Mouse (Mus musculus): ENCODE data around the gene Mylk2. TPM values are rescaled to one million over a fixed set of nuclear protein-coding genes. Genes with fewer than 3 reads are reported as not detected.

Mylk2 gene
- polyA plus RNA-seq, 1 experiment from 2014 or later = not detected

DNA sequence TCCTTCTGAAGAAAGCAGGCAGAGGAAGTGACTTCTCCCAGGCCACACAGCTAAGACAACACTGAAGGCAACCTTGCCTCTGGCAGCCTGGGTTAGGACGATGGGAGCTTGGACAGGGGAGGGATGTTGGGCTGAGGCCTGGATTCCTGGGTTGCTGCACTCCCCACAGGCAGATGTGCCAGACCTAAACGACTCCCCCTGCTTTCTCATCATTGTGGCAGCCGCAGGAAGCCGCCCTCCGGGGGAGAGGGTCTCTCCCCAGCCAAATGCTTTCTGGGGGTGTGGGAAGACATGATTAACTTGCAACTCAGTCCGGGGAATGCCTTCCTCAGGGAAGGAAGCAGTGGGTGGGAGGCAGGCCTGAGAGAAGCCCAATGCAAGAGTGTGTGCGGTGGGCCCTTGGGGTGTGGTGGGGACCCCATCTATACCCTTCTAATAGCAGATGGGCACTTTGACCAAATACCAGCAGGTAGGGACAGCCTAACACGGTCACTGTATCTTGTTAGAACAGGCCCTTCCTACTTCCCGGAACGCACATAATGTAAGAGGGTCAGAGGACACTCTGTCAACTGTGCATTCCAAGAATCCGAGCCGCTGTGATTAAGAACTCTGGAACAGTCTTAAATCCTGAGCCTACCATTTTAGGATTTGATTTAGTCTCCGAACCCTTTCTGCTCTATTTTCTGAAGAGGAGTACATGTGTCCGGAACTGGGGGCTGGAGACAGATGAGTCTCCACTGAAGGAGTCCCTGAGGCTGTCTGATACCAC, 17.3 kb downstream of the Mylk2 start:
- Histone ChIP-seq H3K4me2 (no peak overlapping the region), H3K27ac (no peak overlapping the region), H3K4me3 (replicated peaks) (no peak overlapping the region), H3K36me3 (no peaks in the 10 kb centered on the region), H3K9me3 (no peaks in the 10 kb centered on the region), H3K27me3 (no peaks in the 10 kb centered on the region; the same call in 1 of the 2 replicates), H3K9ac (replicated peaks) (no peak overlapping the region), H3K4me1 (replicated peaks) (peaks cover 73% of the 10 kb centered on the region)
- ATAC-seq (ENCODE audit: insufficient number of reproducible peaks, insufficient read depth, low FRiP score, low TSS enrichment, low read depth) = no peak
- 51% methylated on average over 14 of the region's 14 CpGs for WGBS

GRCm38 (mm10) chr2:152928988-152929370, 17.8 kb downstream of the Mylk2 start:
- 80% methylated on average over 3 of the region's 3 CpGs for WGBS
- no peak overlapping the region for H3K4me2 ChIP-seq
- H3K9me3 ChIP-seq = no peaks in the 10 kb centered on the region
- no peak overlapping the region for H3K27ac ChIP-seq
- H3K27me3 ChIP-seq = no peaks in the 10 kb centered on the region; the same call in 1 of the 2 replicates
- H3K4me3 ChIP-seq (replicated peaks) = no peak overlapping the region
- H3K4me1 ChIP-seq (replicated peaks) = peaks cover 72% of the 10 kb centered on the region
- ATAC-seq (ENCODE audit: insufficient number of reproducible peaks, insufficient read depth, low FRiP score, low TSS enrichment, low read depth) = no peak
- H3K36me3 ChIP-seq = no peaks in the 10 kb centered on the region
- no peak overlapping the region for H3K9ac ChIP-seq (replicated peaks)

DNA sequence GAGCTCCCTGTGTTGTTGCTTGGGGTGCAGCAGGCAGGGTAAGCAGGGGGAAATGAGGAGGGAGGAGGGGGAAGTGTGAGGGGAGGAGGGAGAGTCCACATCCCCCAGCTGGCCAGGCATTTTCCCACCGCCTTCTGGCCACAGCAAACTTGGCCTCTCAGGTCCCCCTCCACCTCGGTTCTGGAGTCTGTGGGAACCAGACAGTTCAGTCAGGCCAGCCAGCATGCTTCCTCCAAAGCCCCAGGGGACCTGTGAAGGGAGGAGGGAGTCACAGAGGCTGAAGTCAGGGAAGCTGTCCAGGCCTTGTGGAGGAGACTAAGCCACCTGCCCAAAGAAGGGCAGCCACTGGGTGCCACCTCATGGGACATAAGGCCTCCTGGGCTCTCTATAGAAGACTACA, 19.1 kb downstream of the Mylk2 start:
- Histone ChIP-seq H3K27ac (no peak overlapping the region), H3K9ac (replicated peaks) (no peak overlapping the region), H3K4me2 (no peak overlapping the region), H3K36me3 (no peaks in the 10 kb centered on the region), H3K4me1 (replicated peaks) (peaks cover 60% of the 10 kb centered on the region), H3K9me3 (no peaks in the 10 kb centered on the region), H3K27me3 (no peaks in the 10 kb centered on the region; the same call in 1 of the 2 replicates), H3K4me3 (replicated peaks) (no peak overlapping the region)
- ATAC-seq (ENCODE audit: insufficient number of reproducible peaks, insufficient read depth, low FRiP score, low TSS enrichment, low read depth) = no peak
- WGBS = 18% methylated on average over 2 of the region's 2 CpGs

DNA sequence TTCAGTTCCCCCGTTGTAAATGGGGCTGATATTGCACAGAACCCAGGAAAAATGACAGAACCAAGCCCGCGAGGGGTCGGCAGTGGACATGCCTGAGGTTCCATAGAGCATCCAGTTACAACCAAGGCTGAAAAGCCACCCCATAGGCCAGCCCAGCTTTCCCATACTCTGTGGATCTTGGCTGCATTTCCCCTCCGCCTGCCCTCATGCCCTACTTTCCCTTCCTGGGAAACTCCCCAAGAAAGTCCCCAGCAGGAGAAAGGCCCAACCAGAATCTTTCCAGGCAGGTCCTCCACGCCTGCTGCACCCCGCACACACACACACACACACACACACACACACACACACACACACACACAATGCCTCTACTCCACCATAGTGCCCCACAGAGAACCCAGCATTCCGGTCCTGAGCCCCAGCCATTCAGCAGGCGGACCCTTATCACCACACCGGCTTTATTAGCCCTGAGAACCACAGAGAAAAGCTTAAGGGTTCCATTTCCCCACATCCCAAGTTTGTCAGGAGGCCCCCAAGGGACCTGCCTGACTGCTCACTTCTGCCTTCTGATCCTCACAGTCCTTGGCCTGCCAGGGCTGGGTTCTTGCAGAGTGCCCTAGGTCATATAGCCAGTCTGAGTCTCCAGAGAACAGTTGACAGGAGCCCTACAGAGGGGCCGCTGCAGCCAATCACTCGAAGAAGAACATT, 20.5 kb downstream of the Mylk2 start:
- Histone ChIP-seq H3K27me3 (peaks cover 4% of the 10 kb centered on the region; the same call in 1 of the 2 replicates), H3K27ac (0 out of 2 replicates have a peak overlapping the region, but pooled peaks have one; percentile 2), H3K4me1 (replicated peaks) (peaks cover 47% of the 10 kb centered on the region), H3K36me3 (no peaks in the 10 kb centered on the region), H3K9ac (replicated peaks) (no peak overlapping the region), H3K4me2 (no peak overlapping the region), H3K9me3 (no peaks in the 10 kb centered on the region), H3K4me3 (replicated peaks) (no peak overlapping the region)
- ATAC-seq (ENCODE audit: insufficient number of reproducible peaks, insufficient read depth, low FRiP score, low TSS enrichment, low read depth) = no peak
- WGBS = 70% methylated on average over 12 of the region's 12 CpGs

DNA sequence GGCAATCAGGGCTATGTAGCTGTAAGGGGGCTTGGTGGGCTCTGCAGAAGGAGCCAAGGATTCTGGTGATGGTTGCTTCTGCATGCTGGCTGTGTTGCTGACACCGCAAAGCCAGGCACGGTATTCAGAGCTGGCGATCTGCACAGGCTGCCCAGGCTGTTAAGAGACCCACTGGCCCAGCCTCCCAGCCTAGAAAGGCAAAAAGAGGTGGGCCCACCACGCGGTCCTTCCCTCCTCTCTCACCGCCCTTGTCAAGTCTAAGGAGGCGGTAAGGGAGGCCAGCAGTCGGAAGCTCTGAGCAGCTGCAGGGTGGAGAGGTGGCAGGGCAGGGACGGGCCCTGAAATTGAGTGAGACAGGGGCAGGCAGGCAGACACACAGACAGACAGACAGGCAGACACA, 21.9 kb downstream of the Mylk2 start, which contains the start of gene Foxs1:
Gene Foxs1 (minus strand): TSS at position 161 of the 400 bp plus-strand sequence.
- no peak for ATAC-seq (ENCODE audit: insufficient number of reproducible peaks, insufficient read depth, low FRiP score, low TSS enrichment, low read depth)
- Histone ChIP-seq H3K9ac (replicated peaks) (no peak within 1 kb of the TSS), H3K27me3 (peaks cover 6% of the 10 kb centered on the region), H3K4me2 (no peak within 1 kb of the TSS), H3K4me1 (replicated peaks) (peaks cover 33% of the 10 kb centered on the region), H3K4me3 (replicated peaks) (no peak within 1 kb of the TSS), H3K27ac (0 out of 2 replicates have a peak within 1 kb of the TSS, but pooled peaks have one; percentile 25), H3K9me3 (no peaks in the 10 kb centered on the region), H3K36me3 (no peaks in the 10 kb centered on the region)
- WGBS = 25% methylated on average over 9 of the region's 9 CpGs

DNA sequence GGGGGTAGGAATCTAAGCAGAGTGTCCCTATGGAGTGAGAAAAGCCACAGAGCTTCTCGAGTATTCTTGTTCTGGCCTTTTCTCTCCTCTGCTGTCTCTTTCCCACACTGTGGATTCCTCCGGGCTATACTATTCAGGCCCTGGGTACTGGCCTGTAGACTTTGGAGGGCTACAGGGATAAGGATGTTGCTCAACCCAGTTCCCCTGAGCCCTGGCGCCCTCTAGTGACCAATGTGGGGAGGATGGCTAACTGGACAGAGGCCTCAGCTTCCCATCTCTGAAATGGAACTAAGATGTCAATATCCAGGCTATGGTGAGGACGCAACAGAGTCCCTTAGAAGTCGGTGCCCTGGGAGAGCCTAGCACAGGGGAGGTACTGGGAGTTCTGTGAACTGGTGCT, 22.5 kb downstream of the Mylk2 start:
- WGBS = 37% methylated on average over 5 of the region's 5 CpGs
- Histone ChIP-seq H3K4me1 (replicated peaks) (peaks cover 29% of the 10 kb centered on the region), H3K27me3 (peaks cover 11% of the 10 kb centered on the region), H3K27ac (no peak overlapping the region), H3K9ac (replicated peaks) (no peak overlapping the region), H3K9me3 (no peaks in the 10 kb centered on the region), H3K4me2 (no peak overlapping the region), H3K36me3 (no peaks in the 10 kb centered on the region), H3K4me3 (replicated peaks) (no peak overlapping the region)
- ATAC-seq (ENCODE audit: insufficient number of reproducible peaks, insufficient read depth, low FRiP score, low TSS enrichment, low read depth) = 0 out of 2 replicates have a peak, but pooled peaks have one; percentile 24

DNA sequence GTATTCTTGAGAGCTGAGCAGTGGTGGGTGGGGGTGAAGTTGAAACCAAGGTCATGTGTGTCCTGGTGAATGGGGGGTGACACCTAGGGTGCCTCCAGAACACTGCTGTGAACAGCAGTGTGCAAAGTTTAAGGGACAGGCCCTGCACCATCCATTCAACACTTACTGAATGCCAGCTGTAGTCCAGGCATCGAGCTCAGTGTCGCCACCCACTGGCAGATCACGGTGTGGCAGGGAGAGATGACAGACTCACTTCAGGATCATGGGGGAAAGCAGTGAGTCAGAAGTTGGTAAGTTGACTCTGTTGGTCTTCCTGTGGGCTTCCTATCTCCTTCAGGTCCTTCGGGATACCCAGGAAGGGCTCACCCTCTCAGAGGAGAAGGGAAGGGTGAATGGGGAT, 28.7 kb downstream of the Mylk2 start:
- no peak overlapping the region for H3K9ac ChIP-seq (replicated peaks)
- no peaks in the 10 kb centered on the region for H3K9me3 ChIP-seq
- H3K4me3 ChIP-seq (replicated peaks) = no peak overlapping the region
- H3K4me1 ChIP-seq (replicated peaks) = peaks cover 18% of the 10 kb centered on the region; the same call in 1 of the 2 replicates
- WGBS = 11% methylated on average over 4 of the region's 4 CpGs
- ATAC-seq (ENCODE audit: insufficient number of reproducible peaks, insufficient read depth, low FRiP score, low TSS enrichment, low read depth) = no peak
- H3K36me3 ChIP-seq = no peaks in the 10 kb centered on the region
- peaks cover 70% of the 10 kb centered on the region for H3K27me3 ChIP-seq
- H3K27ac ChIP-seq = no peak overlapping the region
- no peak overlapping the region for H3K4me2 ChIP-seq

DNA sequence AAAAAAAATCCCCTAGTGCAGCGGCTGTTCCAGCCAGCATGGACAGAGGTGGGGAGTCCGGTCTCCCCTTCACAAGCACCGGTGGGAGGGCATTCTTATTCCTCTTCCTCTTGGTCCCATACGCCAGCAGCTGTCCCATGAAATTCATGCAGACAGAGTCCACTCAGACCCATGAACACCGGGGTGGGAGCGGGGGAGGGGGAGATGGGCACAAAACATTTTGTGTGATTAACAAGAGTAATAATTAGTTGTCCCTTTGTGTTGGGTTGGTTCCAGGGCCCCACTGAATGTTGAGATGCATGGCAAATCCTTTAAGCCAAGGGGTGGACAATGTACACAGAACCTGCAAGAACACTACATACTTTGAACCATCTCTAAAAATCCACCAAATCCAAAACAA, 30.0 kb downstream of the Mylk2 start:
- ATAC-seq (ENCODE audit: insufficient number of reproducible peaks, insufficient read depth, low FRiP score, low TSS enrichment, low read depth) = no peak
- H3K36me3 ChIP-seq = no peaks in the 10 kb centered on the region
- 76% methylated on average over 6 of the region's 6 CpGs for WGBS

DNA sequence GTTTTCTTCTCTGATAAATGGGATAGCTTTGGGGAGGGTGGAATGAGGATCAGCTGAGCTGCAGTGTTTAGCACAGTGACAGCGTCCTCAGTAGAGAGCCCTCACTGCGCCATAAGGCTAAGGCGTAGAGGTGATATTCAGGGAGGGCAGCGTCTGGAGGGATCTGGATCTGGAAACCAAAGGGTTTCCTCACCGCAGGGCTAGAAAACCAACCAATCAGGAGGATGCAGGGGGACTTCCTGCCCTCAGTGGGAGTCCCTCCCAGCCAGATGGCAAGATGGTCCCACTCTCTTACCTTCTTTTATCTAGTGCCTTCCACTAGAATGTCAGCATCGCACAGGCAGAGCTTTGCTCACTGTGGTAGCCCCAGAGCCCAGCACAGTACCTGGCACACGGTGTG, 30.6 kb downstream of the Mylk2 start:
- H3K4me3 ChIP-seq (replicated peaks) = no peak overlapping the region
- H3K4me1 ChIP-seq (replicated peaks) = peaks cover 20% of the 10 kb centered on the region; the same call in 1 of the 2 replicates
- H3K36me3 ChIP-seq = no peaks in the 10 kb centered on the region
- H3K27ac ChIP-seq = no peak overlapping the region
- no peaks in the 10 kb centered on the region for H3K9me3 ChIP-seq
- ATAC-seq (ENCODE audit: insufficient number of reproducible peaks, insufficient read depth, low FRiP score, low TSS enrichment, low read depth) = no peak
- no peak overlapping the region for H3K9ac ChIP-seq (replicated peaks)
- H3K27me3 ChIP-seq = peaks cover 84% of the 10 kb centered on the region
- 22% methylated on average over 7 of the region's 7 CpGs for WGBS
- no peak overlapping the region for H3K4me2 ChIP-seq

More for the DNA sequence above, 30.0 kb downstream of the Mylk2 start:
- Histone ChIP-seq H3K4me2 (no peak overlapping the region), H3K27ac (no peak overlapping the region), H3K9ac (replicated peaks) (no peak overlapping the region), H3K9me3 (no peaks in the 10 kb centered on the region), H3K27me3 (peaks cover 82% of the 10 kb centered on the region), H3K4me1 (replicated peaks) (peaks cover 18% of the 10 kb centered on the region; the same call in 1 of the 2 replicates), H3K4me3 (replicated peaks) (no peak overlapping the region)

DNA sequence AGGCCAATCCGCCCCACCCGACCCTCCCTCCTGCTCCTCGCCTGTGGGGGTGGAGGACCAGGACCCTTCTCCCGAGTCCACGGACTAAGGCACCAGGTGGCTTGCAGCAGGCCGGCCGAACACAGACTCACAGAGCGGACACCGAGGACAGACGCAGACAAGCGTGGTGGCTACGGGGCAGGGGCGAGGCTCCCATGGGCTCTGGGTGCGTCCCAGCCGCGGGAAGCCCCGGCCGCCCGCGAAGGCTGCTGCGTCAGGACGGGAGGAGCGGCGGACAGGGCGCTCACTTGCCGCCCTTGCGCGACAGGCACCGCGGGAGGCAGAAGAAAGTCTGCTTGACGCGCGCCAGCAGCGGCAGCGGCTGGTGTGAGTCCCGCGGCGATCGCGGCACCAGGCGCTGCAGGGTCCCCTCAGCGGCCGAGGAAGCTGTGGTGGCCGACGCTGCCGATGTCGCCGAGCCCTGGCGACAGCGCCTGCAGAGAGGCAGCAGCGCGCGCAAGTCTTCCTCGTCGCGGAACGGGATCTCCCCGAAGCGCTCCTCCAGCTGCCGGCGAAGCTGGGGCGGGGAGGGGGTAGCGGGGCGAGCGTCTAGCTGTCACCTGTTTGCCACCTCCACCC, 31.9 kb downstream of the Mylk2 start:
- H3K4me2 ChIP-seq = peak overlapping the region; percentile 96
- H3K4me1 ChIP-seq (replicated peaks) = peaks cover 32% of the 10 kb centered on the region
- ATAC-seq (ENCODE audit: insufficient number of reproducible peaks, insufficient read depth, low FRiP score, low TSS enrichment, low read depth) = no peak
- under 1% methylated on average over 65 of the region's 65 CpGs for WGBS
- H3K9me3 ChIP-seq = no peaks in the 10 kb centered on the region
- H3K27me3 ChIP-seq = peaks cover 88% of the 10 kb centered on the region
- H3K27ac ChIP-seq = no peak overlapping the region
- peak overlapping the region; percentile 63 for H3K9ac ChIP-seq (replicated peaks)
- H3K36me3 ChIP-seq = no peaks in the 10 kb centered on the region
- peak overlapping the region; percentile 54 for H3K4me3 ChIP-seq (replicated peaks)

GRCm38 (mm10) chr2:152943568-152943967, 32.4 kb downstream of the Mylk2 start:
- no peak overlapping the region for H3K27ac ChIP-seq
- H3K9ac ChIP-seq (replicated peaks) = peak overlapping the region; percentile 63; the same call in 1 of the 2 replicates
- no peak for ATAC-seq (ENCODE audit: insufficient number of reproducible peaks, insufficient read depth, low FRiP score, low TSS enrichment, low read depth)
- WGBS = 7% methylated on average over 8 of the region's 8 CpGs
- H3K9me3 ChIP-seq = no peaks in the 10 kb centered on the region
- H3K4me1 ChIP-seq (replicated peaks) = peaks cover 32% of the 10 kb centered on the region
- H3K27me3 ChIP-seq = peaks cover 84% of the 10 kb centered on the region
- H3K36me3 ChIP-seq = no peaks in the 10 kb centered on the region
- peak overlapping the region; percentile 54 for H3K4me3 ChIP-seq (replicated peaks)
- peak overlapping the region; percentile 96 for H3K4me2 ChIP-seq

Measured in limb, embryonic 12.5 days (tissue).